Mouse (Mus musculus) CD4-positive helper T cell, adult 2 months (primary cell): ENCODE results near the gene Gm45785.

Source experiments
- DNase-seq: peaks from one replicate; pipeline ENCODE4 v3.0.0-alpha.2; 2012; ENCODE audit warnings: low read depth, missing footprints, low spot score

The Gm45785 gene

DNA sequence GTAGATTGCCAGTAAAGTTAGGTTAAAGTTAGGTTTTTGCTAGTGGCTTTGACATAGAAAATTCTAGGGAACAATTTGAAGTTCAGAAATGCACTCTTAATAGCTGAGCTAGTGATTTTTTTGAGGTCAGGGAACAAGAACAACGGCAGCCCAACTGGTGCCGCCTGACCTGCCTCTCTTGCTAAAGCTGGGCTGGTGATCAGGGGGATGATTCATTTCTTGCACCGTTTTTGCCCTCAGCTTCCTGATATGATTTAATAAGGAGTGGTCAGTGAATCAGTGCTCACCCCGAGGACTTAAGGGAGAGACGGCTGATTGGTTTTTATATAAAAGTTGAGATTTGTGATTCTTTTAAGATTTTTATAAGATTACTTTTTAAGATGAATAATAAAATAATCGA, 24.7 kb downstream of the Gm45785 start:
- no peak for DNase-seq

DNA sequence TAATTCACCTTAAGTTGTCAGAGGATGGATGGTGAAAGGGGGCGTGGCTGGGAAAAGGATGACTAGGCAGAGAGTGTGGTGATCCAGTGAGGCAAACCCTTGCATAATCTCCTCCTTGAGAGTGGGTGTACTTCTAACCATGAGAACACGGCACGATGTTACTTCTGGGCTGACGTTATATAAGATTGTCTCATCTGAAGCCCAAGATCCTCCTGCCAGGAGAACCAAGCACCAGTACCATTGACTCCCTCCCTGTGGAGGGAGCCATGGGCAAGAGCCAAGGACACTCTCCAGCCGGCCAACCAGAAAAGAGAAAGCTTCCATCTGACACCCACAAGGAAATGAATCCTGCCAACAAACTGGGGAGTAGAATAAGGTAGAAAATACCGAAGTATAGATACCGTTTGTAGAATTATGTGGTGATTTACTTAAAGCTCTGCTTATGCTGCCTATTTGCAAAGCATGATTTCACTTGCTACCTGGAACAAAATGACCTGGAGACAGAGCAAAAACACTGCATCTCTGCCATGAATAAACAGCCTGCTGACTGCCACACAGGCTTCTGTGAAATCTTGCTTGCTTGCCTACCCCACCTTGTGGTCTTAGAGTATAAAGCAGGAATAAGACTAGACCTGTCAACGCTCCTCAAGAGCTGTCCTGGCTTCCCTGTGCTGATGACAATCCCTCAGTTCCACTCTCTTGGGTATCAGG, 27.8 kb downstream of the Gm45785 start:
- DNase-seq = peak; percentile 25

DNA sequence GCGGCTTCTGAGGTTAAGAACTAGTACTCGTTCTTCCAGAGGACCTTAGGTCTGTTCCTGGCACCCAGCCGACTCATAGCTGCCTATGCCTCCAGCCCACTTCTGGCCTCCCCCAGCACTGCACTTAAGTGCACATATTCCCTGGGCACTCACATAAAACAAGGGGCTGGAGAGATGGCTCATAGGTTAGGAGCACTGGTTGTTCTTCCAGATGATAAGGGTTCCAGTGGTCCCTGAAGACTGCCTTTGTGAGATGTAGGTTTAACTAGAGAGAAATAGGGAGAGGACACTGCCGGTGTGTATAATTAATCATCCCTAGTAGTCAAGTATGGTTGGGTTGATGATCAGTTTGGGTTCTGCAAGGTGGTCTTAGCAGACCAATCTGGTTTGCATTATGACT, 33.4 kb downstream of the Gm45785 start:
- DNase-seq = no peak

DNA sequence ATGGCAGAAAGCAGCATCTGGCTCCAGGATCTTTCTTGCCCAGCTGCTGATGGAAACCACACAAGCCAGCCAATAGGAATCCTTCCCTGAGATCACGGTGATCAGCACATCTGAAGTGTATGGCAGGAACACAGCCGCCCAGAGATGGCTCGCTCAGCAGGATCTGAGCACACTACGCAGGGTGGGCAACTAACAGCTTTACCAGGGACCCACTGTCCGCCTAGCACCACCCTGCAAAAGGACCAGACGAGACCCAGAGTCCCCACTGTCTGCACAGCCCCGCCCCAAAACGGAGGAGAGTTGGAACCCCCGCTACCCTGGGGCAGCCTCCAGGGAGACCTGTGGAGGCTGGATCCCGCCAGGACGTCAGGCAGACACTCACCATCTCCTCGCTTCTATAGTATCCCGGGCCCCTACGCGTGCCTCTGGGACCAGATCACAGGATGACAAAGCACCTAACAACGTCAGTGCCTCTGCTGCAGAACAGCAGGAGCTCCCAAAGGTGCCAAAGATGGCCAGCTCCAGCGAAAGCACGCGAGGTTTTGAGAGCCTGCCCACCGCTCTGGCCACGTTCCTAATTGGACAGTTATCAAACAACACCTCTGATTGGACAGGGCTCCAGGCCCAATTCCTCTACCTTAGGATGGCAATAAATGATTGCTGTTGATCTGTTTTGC, 34.3 kb downstream of the Gm45785 start, which contains the start of gene Zfp941:
Zfp941 (minus strand) TSS at position 526 of the 677 bp plus-strand sequence.
- DNase-seq = no peak

DNA sequence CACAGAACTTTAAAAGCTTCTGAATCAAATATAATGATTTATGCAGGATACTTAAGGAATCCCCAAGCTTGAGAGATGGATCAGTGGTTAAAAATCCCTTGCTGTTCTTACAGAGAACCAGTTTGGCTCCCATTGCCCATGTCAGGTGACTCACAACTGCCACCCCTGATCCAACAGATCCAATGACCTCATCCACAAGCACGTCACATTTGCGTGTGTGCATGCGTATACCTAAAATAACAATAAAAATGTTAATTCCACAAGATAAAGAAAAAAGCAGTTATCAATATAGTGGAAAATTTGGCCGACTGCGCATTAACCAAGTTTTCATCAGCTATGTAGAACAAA, 34.9 kb downstream of the Gm45785 start:
- DNase-seq = no peak

DNA sequence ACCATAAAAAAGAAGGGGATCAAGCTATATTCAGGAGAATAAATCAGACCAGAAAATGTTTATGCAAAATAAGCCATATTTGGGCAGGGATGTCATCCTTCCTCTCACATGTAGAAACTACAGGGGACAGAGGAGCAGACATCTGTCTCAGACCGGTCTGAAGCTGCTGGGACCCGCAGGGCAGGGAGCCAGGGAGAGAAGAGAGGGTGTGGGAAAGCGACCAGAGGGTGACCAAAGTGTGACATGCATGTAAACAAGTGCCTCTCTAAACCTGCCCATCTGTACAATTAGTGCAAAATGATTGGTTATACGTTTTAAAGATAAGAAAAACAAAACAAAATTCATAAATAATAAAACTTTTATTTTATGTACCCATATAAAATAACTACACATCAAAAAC, 36.0 kb downstream of the Gm45785 start:
- no peak for DNase-seq

DNA sequence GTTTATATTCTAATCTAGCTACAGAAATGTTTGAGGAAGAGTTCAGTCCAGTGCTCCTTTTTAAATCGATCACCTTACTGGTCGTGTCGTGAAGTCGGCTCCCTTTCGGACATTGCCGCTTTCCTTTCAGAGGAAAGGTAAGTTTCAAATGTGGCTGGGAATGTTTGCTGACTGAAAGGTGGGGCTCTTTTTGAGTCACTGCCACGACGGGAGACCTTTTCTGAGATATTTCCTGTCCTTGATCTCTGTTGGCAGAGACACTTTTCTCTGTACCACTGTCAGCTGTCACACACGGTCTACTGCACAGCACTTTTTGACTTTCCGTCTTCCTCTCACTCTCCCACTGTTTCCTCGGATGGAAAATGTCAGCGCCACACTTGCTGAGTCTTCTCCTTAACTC, 43.3 kb downstream of the Gm45785 start:
- no peak for DNase-seq

DNA sequence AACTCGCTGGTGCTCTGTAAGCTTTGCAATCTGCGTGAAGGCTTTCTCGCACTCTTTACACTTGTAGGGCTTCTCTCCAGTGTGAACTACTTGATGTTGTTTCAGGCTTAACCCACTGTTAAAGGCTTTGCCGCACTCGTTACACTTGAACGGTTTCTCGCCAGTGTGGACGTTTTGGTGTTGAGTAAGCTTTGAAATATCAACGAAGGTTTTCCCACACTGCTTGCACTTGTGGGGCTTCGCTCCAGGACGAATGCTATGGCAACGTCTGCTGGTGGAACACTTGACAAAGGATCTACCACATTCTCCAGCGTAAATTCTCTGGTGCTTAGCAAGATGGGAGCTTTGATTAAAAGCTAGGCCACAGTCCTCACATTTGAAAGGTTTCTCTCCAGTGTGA, 44.4 kb downstream of the Gm45785 start:
- DNase-seq = no peak

DNA sequence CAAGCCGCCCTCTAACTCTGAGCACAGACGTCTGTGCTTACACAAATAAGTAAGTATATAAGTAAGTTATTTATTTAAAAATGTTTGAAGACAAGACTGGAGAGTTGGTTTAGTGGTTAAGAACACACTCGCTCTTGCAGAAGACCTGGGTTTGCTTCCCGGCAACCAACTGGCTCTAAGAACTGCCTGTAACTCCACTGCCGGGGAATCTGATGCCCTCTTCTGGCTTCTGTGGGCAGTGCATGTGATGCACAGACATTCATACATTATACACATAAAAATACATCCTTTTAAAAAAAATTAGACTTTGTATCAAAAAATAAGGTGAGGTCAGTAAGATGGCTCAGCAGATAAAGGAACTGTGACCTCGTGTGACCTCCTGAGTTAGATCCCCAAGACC, 45.6 kb downstream of the Gm45785 start:
- no peak for DNase-seq

DNA sequence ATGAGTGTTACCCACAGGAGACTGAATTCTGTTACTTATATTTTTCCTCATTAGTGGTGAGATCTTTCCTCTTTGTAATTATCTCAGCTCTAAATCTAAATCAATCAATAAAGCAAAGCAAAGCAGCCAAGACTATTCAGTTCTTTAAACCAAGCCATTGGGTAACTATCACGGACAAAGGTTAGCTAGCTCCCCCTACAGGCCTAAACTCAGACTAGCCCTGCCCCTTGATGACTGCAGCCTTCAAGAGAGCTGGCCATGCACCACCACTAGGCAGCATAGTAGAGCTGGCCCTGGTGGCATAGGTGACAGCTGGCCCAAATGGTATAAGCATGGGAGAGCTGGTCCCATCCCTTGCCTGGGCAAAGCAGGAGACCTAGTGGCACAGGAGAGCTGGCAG, 50.4 kb downstream of the Gm45785 start:
- DNase-seq = peak; percentile 66

DNA sequence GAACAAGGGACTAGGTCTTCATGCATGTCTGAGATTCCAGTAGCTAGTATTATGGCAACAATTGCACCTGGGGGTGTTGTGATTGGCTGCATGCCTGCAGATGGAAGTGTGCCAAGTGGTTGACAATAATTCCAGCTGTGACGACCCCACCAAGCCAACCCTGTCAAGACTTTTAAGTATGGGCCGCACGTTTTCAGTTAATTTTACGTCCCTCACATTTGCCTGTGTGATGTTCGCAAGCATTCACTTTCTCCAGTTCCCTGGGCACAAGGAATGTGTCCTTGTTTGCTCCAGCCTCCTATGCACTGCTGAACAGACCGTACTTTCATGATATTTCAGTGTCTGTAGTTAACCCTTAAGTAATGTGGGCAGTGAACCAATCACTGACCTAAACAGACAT, 53.5 kb downstream of the Gm45785 start:
- DNase-seq = no peak

DNA sequence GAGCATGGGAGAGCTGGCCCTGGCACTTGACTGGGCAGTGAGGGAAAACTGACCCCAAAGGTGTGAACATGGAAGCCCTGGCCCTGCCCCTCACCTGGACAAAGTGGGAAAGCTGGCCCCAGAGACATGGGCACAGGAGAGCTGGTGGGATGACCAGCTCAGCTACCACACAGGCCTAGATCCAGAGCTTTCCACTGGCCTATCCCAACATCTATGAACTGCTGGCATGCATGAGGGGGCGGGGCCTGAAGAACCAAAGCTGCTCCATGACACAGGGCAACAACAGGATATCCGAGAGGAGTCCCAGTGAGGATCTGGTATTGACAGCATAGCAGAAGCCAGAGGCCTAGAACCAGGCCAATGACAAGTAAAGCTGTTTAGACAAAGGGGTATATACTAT, 57.9 kb downstream of the Gm45785 start:
- DNase-seq = no peak

DNA sequence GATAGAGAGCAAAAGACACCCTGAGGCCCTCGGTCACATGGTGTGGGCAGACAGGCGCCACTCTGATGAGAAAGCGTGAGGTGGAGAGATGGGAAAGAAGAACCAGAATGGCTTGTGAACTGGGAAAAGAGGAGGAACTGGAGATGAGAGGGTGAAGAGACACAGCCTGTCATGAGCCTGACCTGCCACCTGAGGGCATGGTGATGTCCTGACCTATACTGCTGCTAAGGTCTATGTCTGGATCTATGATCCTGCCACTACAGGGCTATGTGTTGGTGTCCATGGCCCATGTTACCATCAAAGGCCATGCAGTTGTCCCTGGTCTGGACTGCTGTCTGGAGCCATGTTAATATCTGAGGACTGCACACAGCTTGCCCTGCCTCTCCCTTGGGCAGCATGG, 58.5 kb downstream of the Gm45785 start:
- DNase-seq = no peak

DNA sequence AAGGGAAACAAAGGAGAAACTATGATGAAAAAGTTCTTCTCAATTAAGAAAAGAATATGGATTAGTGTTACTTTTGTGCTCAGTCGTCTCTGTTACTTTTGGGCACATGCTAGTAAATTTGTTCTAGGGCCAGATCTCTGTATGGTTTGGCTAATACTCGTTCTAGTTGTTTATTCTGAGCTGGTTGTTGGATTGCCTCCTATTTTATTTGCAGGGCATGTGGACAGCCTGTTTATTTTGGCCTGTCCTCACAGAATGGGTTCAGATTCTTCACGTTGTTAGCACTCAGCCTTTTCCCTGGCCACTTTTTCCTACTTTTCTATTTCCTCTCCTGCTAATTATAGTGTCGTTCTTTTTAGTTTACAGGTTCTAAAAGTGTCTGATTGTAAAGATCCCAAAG, 62.6 kb downstream of the Gm45785 start:
- no peak for DNase-seq

DNA sequence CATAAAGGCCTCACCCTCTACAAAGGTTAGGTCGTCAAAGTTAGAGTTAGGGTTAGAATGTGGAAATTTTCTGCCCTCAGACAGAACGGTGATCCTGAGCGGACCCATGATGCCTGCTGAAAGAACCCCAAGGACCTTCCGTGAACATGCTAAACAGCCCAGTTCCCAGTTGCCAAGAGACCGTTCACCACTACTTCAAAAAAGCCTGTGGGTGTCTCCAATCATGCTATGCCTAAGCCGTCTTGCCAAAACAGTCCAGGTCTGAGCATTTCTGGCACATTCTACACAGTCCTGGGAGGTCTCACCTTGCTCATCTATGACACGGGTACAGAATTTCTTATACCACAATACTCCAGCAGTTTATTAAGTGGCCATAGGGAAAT, 68.1 kb downstream of the Gm45785 start:
- DNase-seq = no peak

DNA sequence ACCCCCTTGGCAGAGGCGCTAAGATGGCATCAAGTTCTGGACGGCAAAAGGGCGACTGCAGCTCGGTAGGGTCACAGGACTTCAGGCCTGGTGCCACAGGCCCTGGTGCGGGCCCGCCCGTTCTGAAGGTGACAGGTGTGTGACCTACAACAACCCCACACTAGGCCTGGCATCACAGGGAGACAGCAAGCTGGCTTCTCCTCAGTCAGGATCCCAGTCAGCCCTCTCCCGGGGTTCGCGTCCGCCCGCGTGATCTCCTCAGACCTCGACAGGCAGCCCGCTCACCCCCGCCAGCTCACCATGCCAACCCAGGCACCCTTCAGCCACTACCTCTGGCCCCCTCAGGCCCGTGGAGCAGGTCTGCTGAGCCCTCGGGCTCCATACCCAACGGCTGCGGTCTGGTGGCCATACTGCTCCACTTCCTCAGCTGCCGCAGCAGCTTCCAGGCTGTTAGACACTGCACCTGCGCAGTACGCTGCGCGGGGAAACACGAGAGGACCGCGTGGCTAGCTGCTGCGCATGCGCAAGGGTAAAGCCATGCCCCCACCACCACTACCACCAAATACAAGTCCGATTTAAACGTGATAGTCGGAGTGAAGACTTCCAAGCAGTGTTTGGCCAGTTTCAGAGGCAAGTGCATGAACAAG, 68.6 kb downstream of the Gm45785 start, which contains the start of gene Syce1:
Syce1 (minus strand) TSS at position 447 of the 647 bp plus-strand sequence.
- no peak for DNase-seq

DNA sequence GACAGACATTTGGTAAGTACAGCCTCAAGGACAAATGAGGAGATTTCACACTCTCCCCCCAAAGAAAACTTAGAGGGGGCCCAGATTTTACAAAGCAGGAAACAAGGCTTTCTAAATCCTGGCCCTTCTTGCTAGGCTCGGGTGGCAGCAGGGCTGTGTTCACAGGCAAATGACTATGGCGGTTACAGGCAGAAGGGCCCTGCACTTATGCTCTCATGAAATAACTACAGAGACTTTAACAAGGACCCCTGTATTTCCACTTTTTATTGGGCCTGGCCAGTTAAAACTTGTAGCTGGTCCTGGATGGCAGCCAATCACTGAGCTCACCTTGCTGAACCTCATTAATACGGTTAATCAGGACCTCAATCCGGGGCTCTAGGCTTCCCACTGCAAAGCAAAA, 75.6 kb downstream of the Gm45785 start:
- no peak for DNase-seq
